Mouse (Mus musculus): ENCODE results near the gene Rab30. TPM values are rescaled to one million over a fixed set of nuclear protein-coding genes. Genes with fewer than 3 reads are reported as not detected.

Gene Rab30
- polyA plus RNA-seq, 1 experiment from 2014 or later, result 7.6 TPM

- H3K27me3 ChIP-seq (ENCODE audit: control insufficient read depth, insufficient read depth, low read length), result no peaks in the 10 kb centered on the region
- H3K9me3 ChIP-seq (replicated peaks; ENCODE audit: control insufficient read depth, low read length), result no peaks in the 10 kb centered on the region
- H3K36me3 ChIP-seq (ENCODE audit: control insufficient read depth, insufficient read depth), result no peaks in the 10 kb centered on the region
- ATAC-seq (replicated peaks; ENCODE audit: extremely low read depth, insufficient read depth, low FRiP score), result peak; percentile 81
- peak within 1 kb of the TSS; percentile 80 for H3K9ac ChIP-seq (ENCODE audit: low read length)
- peaks cover 12% of the 10 kb centered on the region for H3K4me1 ChIP-seq (ENCODE audit: control insufficient read depth, insufficient read depth, low read length)
- WGBS, result under 1% methylated on average over 53 of the region's 53 CpGs
- peak within 1 kb of the TSS; percentile 72 for H3K4me3 ChIP-seq (ENCODE audit: low read length)
- H3K27ac ChIP-seq (ENCODE audit: low read length), result peak within 1 kb of the TSS; percentile 99
- peak within 1 kb of the TSS; percentile 78 for H3K4me2 ChIP-seq (ENCODE audit: low read depth, low read length)
These were observed 132.8 kb downstream of the Rab30 start, which contains the start of the genes Ddias and Prcp for GRCm38 (mm10) chr7:92874116-92874675. Gene Ddias, minus strand, starts transcription at chr7:92874247. Gene Prcp, plus strand, starts transcription at chr7:92874470.

GRCm38 (mm10) chr7:92874761-92875408 is 133.5 kb downstream of the Rab30 start:
- Histone ChIP-seq H3K4me2 (ENCODE audit: low read depth, low read length) (peak overlapping the region; percentile 78), H3K4me3 (ENCODE audit: low read length) (peak overlapping the region; percentile 72), H3K9me3 (replicated peaks; ENCODE audit: control insufficient read depth, low read length) (no peaks in the 10 kb centered on the region), H3K4me1 (ENCODE audit: control insufficient read depth, insufficient read depth, low read length) (peaks cover 12% of the 10 kb centered on the region), H3K27ac (ENCODE audit: low read length) (peak overlapping the region; percentile 99), H3K9ac (ENCODE audit: low read length) (peak overlapping the region; percentile 80), H3K36me3 (ENCODE audit: control insufficient read depth, insufficient read depth) (no peaks in the 10 kb centered on the region), H3K27me3 (ENCODE audit: control insufficient read depth, insufficient read depth, low read length) (no peaks in the 10 kb centered on the region)
- under 1% methylated on average over 29 of the region's 29 CpGs for WGBS
- ATAC-seq (replicated peaks; ENCODE audit: extremely low read depth, insufficient read depth, low FRiP score), result peak; percentile 87

- H3K9me3 ChIP-seq (replicated peaks; ENCODE audit: control insufficient read depth, low read length), result no peaks in the 10 kb centered on the region
- peak overlapping the region; percentile 80 for H3K9ac ChIP-seq (ENCODE audit: low read length)
- H3K27ac ChIP-seq (ENCODE audit: low read length), result peak overlapping the region; percentile 99
- H3K4me2 ChIP-seq (ENCODE audit: low read depth, low read length), result peak overlapping the region; percentile 78
- H3K27me3 ChIP-seq (ENCODE audit: control insufficient read depth, insufficient read depth, low read length), result no peaks in the 10 kb centered on the region
- peaks cover 12% of the 10 kb centered on the region for H3K4me1 ChIP-seq (ENCODE audit: control insufficient read depth, insufficient read depth, low read length)
- no peaks in the 10 kb centered on the region for H3K36me3 ChIP-seq (ENCODE audit: control insufficient read depth, insufficient read depth)
- H3K4me3 ChIP-seq (ENCODE audit: low read length), result peak overlapping the region; percentile 72
- ATAC-seq (replicated peaks; ENCODE audit: extremely low read depth, insufficient read depth, low FRiP score), result no peak
- 40% methylated on average over 3 of the region's 3 CpGs for WGBS
These were observed 134.7 kb downstream of the Rab30 start for GRCm38 (mm10) chr7:92876066-92876465.

GRCm38 (mm10) chr7:92876538-92876937 is 135.1 kb downstream of the Rab30 start:
- Histone ChIP-seq H3K9ac (ENCODE audit: low read length) (peak overlapping the region; percentile 57; the same call in 1 of the 2 replicates), H3K36me3 (ENCODE audit: control insufficient read depth, insufficient read depth) (no peaks in the 10 kb centered on the region), H3K4me3 (ENCODE audit: low read length) (peak overlapping the region; percentile 40), H3K9me3 (replicated peaks; ENCODE audit: control insufficient read depth, low read length) (no peaks in the 10 kb centered on the region), H3K4me1 (ENCODE audit: control insufficient read depth, insufficient read depth, low read length) (peaks cover 12% of the 10 kb centered on the region), H3K27me3 (ENCODE audit: control insufficient read depth, insufficient read depth, low read length) (no peaks in the 10 kb centered on the region), H3K4me2 (ENCODE audit: low read depth, low read length) (peak overlapping the region; percentile 78), H3K27ac (ENCODE audit: low read length) (peak overlapping the region; percentile 62)
- WGBS, result 38% methylated on average over 7 of the region's 7 CpGs
- no peak for ATAC-seq (replicated peaks; ENCODE audit: extremely low read depth, insufficient read depth, low FRiP score)

- Histone ChIP-seq H3K4me1 (ENCODE audit: control insufficient read depth, insufficient read depth, low read length) (peaks cover 5% of the 10 kb centered on the region), H3K9ac (ENCODE audit: low read length) (no peak overlapping the region), H3K9me3 (replicated peaks; ENCODE audit: control insufficient read depth, low read length) (no peaks in the 10 kb centered on the region), H3K27me3 (ENCODE audit: control insufficient read depth, insufficient read depth, low read length) (no peaks in the 10 kb centered on the region), H3K36me3 (ENCODE audit: control insufficient read depth, insufficient read depth) (no peaks in the 10 kb centered on the region), H3K4me3 (ENCODE audit: low read length) (no peak overlapping the region), H3K27ac (ENCODE audit: low read length) (no peak overlapping the region), H3K4me2 (ENCODE audit: low read depth, low read length) (no peak overlapping the region)
- 65% methylated on average over 7 of the region's 7 CpGs for WGBS
- no peak for ATAC-seq (replicated peaks; ENCODE audit: extremely low read depth, insufficient read depth, low FRiP score)
These were observed 137.3 kb downstream of the Rab30 start for GRCm38 (mm10) chr7:92878575-92879285.

GRCm38 (mm10) chr7:92883850-92884716 is 142.7 kb downstream of the Rab30 start:
- Histone ChIP-seq H3K4me2 (ENCODE audit: low read depth, low read length) (no peak overlapping the region), H3K4me3 (ENCODE audit: low read length) (no peak overlapping the region), H3K36me3 (ENCODE audit: control insufficient read depth, insufficient read depth) (no peaks in the 10 kb centered on the region), H3K4me1 (ENCODE audit: control insufficient read depth, insufficient read depth, low read length) (no peaks in the 10 kb centered on the region; the same call in 1 of the 2 replicates), H3K9ac (ENCODE audit: low read length) (no peak overlapping the region), H3K27me3 (ENCODE audit: control insufficient read depth, insufficient read depth, low read length) (no peaks in the 10 kb centered on the region), H3K9me3 (replicated peaks; ENCODE audit: control insufficient read depth, low read length) (no peaks in the 10 kb centered on the region), H3K27ac (ENCODE audit: low read length) (peak overlapping the region; percentile 38)
- 76% methylated on average over 9 of the region's 9 CpGs for WGBS
- ATAC-seq (replicated peaks; ENCODE audit: extremely low read depth, insufficient read depth, low FRiP score), result peak; percentile 52

- H3K4me1 ChIP-seq (ENCODE audit: control insufficient read depth, insufficient read depth, low read length), result no peaks in the 10 kb centered on the region; the same call in 1 of the 2 replicates
- ATAC-seq (replicated peaks; ENCODE audit: extremely low read depth, insufficient read depth, low FRiP score), result no peak
- H3K36me3 ChIP-seq (ENCODE audit: control insufficient read depth, insufficient read depth), result no peaks in the 10 kb centered on the region
- no peaks in the 10 kb centered on the region for H3K9me3 ChIP-seq (replicated peaks; ENCODE audit: control insufficient read depth, low read length)
- no peak overlapping the region for H3K9ac ChIP-seq (ENCODE audit: low read length)
- WGBS, result 76% methylated on average over 6 of the region's 6 CpGs
- no peak overlapping the region for H3K27ac ChIP-seq (ENCODE audit: low read length)
- no peak overlapping the region for H3K4me2 ChIP-seq (ENCODE audit: low read depth, low read length)
- H3K27me3 ChIP-seq (ENCODE audit: control insufficient read depth, insufficient read depth, low read length), result no peaks in the 10 kb centered on the region
- no peak overlapping the region for H3K4me3 ChIP-seq (ENCODE audit: low read length)
These were observed 143.7 kb downstream of the Rab30 start for GRCm38 (mm10) chr7:92884998-92885660.

GRCm38 (mm10) chr7:92886801-92887200 is 145.4 kb downstream of the Rab30 start:
- no peaks in the 10 kb centered on the region for H3K36me3 ChIP-seq (ENCODE audit: control insufficient read depth, insufficient read depth)
- no peaks in the 10 kb centered on the region for H3K27me3 ChIP-seq (ENCODE audit: control insufficient read depth, insufficient read depth, low read length)
- ATAC-seq (replicated peaks; ENCODE audit: extremely low read depth, insufficient read depth, low FRiP score), result no peak
- no peak overlapping the region for H3K4me3 ChIP-seq (ENCODE audit: low read length)
- H3K4me2 ChIP-seq (ENCODE audit: low read depth, low read length), result no peak overlapping the region
- no peak overlapping the region for H3K27ac ChIP-seq (ENCODE audit: low read length)
- WGBS, result 44% methylated on average over 7 of the region's 7 CpGs
- H3K9me3 ChIP-seq (replicated peaks; ENCODE audit: control insufficient read depth, low read length), result no peaks in the 10 kb centered on the region
- H3K4me1 ChIP-seq (ENCODE audit: control insufficient read depth, insufficient read depth, low read length), result no peaks in the 10 kb centered on the region; the same call in 1 of the 2 replicates
- H3K9ac ChIP-seq (ENCODE audit: low read length), result no peak overlapping the region

All from heart, embryonic 16.5 days (tissue).